Mouse (Mus musculus): ENCODE data around the gene Lefty1. TPM values are rescaled to one million over a fixed set of nuclear protein-coding genes. Genes with fewer than 3 reads are reported as not detected.
A peak's percentile ranks its signal among the peaks of the same experiment; 100 is the strongest.
"Not testable (repeated sequence)": the region's sequence is repeated elsewhere in the genome, so short reads cannot be mapped to it uniquely, and the experiment has no call there.

The Lefty1 gene
- polyA plus RNA-seq (2016; fragmentation: Nextera tagmentation; extraction: Ambion mirVana) = 0.60 and 0.67 TPM in 2 replicates

GRCm38 (mm10) chr1:180934467-180935419 is at the start of gene Lefty1:
Lefty1 (plus strand) TSS chr1:180935022.
- H3K36me3 ChIP-seq = no peaks in the 10 kb centered on the region

GRCm38 (mm10) chr1:180888556-180889042 is 46.2 kb upstream of the Lefty1 start:
- H3K9me3 ChIP-seq (replicated peaks) = no peaks in the 10 kb centered on the region
- WGBS = 9% methylated on average over 13 of the region's 13 CpGs
- no peak overlapping the region for H3K4me3 ChIP-seq
- H3K27ac ChIP-seq (replicated peaks) = no peak overlapping the region; the same call in 1 of the 2 replicates
- no peak for DNase-seq (ENCODE audit: low spot score)
- no peaks in the 10 kb centered on the region for H3K36me3 ChIP-seq
- peaks cover 18% of the 10 kb centered on the region for H3K4me1 ChIP-seq
- H3K27me3 ChIP-seq (ENCODE audit: low read depth, poor library complexity, severe bottlenecking) = peaks cover 54% of the 10 kb centered on the region

More at GRCm38 (mm10) chr1:180934467-180935419, at the start of gene Lefty1:
- H3K4me3 ChIP-seq = no peak within 1 kb of the TSS
- no peaks in the 10 kb centered on the region for H3K9me3 ChIP-seq (replicated peaks)
- peaks cover 38% of the 10 kb centered on the region for H3K4me1 ChIP-seq
- DNase-seq (ENCODE audit: low spot score) = no peak
- peaks cover 62% of the 10 kb centered on the region for H3K27me3 ChIP-seq (ENCODE audit: low read depth, poor library complexity, severe bottlenecking)
- WGBS = 12% methylated on average over 21 of the region's 21 CpGs
- no peak within 1 kb of the TSS for H3K27ac ChIP-seq (replicated peaks)

GRCm38 (mm10) chr1:180889172-180889571 is 45.6 kb upstream of the Lefty1 start:
- H3K27ac ChIP-seq (replicated peaks) = no peak overlapping the region
- DNase-seq (ENCODE audit: low spot score) = no peak
- no peak overlapping the region for H3K4me3 ChIP-seq
- WGBS = 30% methylated on average over 7 of the region's 7 CpGs
- peaks cover 60% of the 10 kb centered on the region for H3K27me3 ChIP-seq (ENCODE audit: low read depth, poor library complexity, severe bottlenecking)
- H3K9me3 ChIP-seq (replicated peaks) = no peaks in the 10 kb centered on the region
- no peaks in the 10 kb centered on the region for H3K36me3 ChIP-seq
- H3K4me1 ChIP-seq = peaks cover 18% of the 10 kb centered on the region

GRCm38 (mm10) chr1:180889841-180890240 is 45.0 kb upstream of the Lefty1 start:
- no peaks in the 10 kb centered on the region for H3K36me3 ChIP-seq
- DNase-seq (ENCODE audit: low spot score) = no peak
- H3K27ac ChIP-seq (replicated peaks) = no peak overlapping the region
- H3K27me3 ChIP-seq (ENCODE audit: low read depth, poor library complexity, severe bottlenecking) = peaks cover 67% of the 10 kb centered on the region
- H3K4me1 ChIP-seq = peaks cover 24% of the 10 kb centered on the region
- no peaks in the 10 kb centered on the region for H3K9me3 ChIP-seq (replicated peaks)
- WGBS = 36% methylated on average over 6 of the region's 6 CpGs
- H3K4me3 ChIP-seq = no peak overlapping the region

GRCm38 (mm10) chr1:180892808-180893207 is 42.0 kb upstream of the Lefty1 start, which contains the start of gene Lefty2:
Lefty2 (plus strand) TSS chr1:180893108.
- Histone ChIP-seq H3K4me1 (peaks cover 24% of the 10 kb centered on the region), H3K36me3 (no peaks in the 10 kb centered on the region), H3K4me3 (no peak within 1 kb of the TSS), H3K27me3 (ENCODE audit: low read depth, poor library complexity, severe bottlenecking) (peaks cover 67% of the 10 kb centered on the region), H3K27ac (replicated peaks) (no peak within 1 kb of the TSS), H3K9me3 (replicated peaks) (no peaks in the 10 kb centered on the region)
- DNase-seq (ENCODE audit: low spot score) = no peak
- 65% methylated on average over 10 of the region's 10 CpGs for WGBS

GRCm38 (mm10) chr1:180894088-180894987 is 40.5 kb upstream of the Lefty1 start:
- H3K27ac ChIP-seq (replicated peaks); H3K36me3 ChIP-seq; H3K9me3 ChIP-seq (replicated peaks); H3K4me1 ChIP-seq: not testable (repeated sequence)
- WGBS = 5% methylated on average over 51 of the region's 51 CpGs
- peaks cover 53% of the 10 kb centered on the region for H3K27me3 ChIP-seq (ENCODE audit: low read depth, poor library complexity, severe bottlenecking)
- peak; percentile 26 for DNase-seq (ENCODE audit: low spot score)
- peak overlapping the region; percentile 41 for H3K4me3 ChIP-seq

GRCm38 (mm10) chr1:180901107-180901506 is 33.7 kb upstream of the Lefty1 start:
- Histone ChIP-seq H3K36me3 (peaks cover 7% of the 10 kb centered on the region), H3K4me3 (no peak overlapping the region), H3K4me1 (peaks cover 19% of the 10 kb centered on the region), H3K27ac (replicated peaks) (no peak overlapping the region), H3K9me3 (replicated peaks) (no peaks in the 10 kb centered on the region), H3K27me3 (ENCODE audit: low read depth, poor library complexity, severe bottlenecking) (no peaks in the 10 kb centered on the region)
- under 1% methylated on average over 4 of the region's 4 CpGs for WGBS
- DNase-seq (ENCODE audit: low spot score) = no peak

GRCm38 (mm10) chr1:180902915-180903314 is 31.9 kb upstream of the Lefty1 start:
- H3K9me3 ChIP-seq (replicated peaks) = no peaks in the 10 kb centered on the region
- H3K4me3 ChIP-seq = no peak overlapping the region
- WGBS = 29% methylated on average over 5 of the region's 5 CpGs
- H3K4me1 ChIP-seq = peaks cover 26% of the 10 kb centered on the region
- no peaks in the 10 kb centered on the region for H3K27me3 ChIP-seq (ENCODE audit: low read depth, poor library complexity, severe bottlenecking)
- DNase-seq (ENCODE audit: low spot score) = no peak
- peaks cover 25% of the 10 kb centered on the region for H3K36me3 ChIP-seq
- no peak overlapping the region for H3K27ac ChIP-seq (replicated peaks)

GRCm38 (mm10) chr1:180903666-180904038 is 31.2 kb upstream of the Lefty1 start:
- Histone ChIP-seq H3K36me3 (peaks cover 32% of the 10 kb centered on the region), H3K4me3 (peak overlapping the region; percentile 96), H3K4me1 (peaks cover 26% of the 10 kb centered on the region), H3K27me3 (ENCODE audit: low read depth, poor library complexity, severe bottlenecking) (no peaks in the 10 kb centered on the region), H3K9me3 (replicated peaks) (no peaks in the 10 kb centered on the region), H3K27ac (replicated peaks) (peak overlapping the region; percentile 95)
- 43% methylated on average over 10 of the region's 10 CpGs for WGBS
- no peak for DNase-seq (ENCODE audit: low spot score)

- peak within 1 kb of the TSS; percentile 96 for H3K4me3 ChIP-seq
- H3K9me3 ChIP-seq (replicated peaks) = no peaks in the 10 kb centered on the region
- peak; percentile 95 for DNase-seq (ENCODE audit: low spot score)
- H3K27ac ChIP-seq (replicated peaks) = peak within 1 kb of the TSS; percentile 95
- H3K4me1 ChIP-seq = peaks cover 26% of the 10 kb centered on the region
- under 1% methylated on average over 52 of the region's 52 CpGs for WGBS
- H3K36me3 ChIP-seq = peaks cover 38% of the 10 kb centered on the region
- no peaks in the 10 kb centered on the region for H3K27me3 ChIP-seq (ENCODE audit: low read depth, poor library complexity, severe bottlenecking)
These were observed 30.6 kb upstream of the Lefty1 start, which contains the start of gene Pycr2 for GRCm38 (mm10) chr1:180904039-180904814. Pycr2 (plus strand) TSS chr1:180904293.

GRCm38 (mm10) chr1:180904815-180905080 is 30.1 kb upstream of the Lefty1 start:
- H3K4me3 ChIP-seq = peak overlapping the region; percentile 96
- peak overlapping the region; percentile 95 for H3K27ac ChIP-seq (replicated peaks)
- peaks cover 43% of the 10 kb centered on the region for H3K36me3 ChIP-seq
- H3K4me1 ChIP-seq = peaks cover 26% of the 10 kb centered on the region
- no peaks in the 10 kb centered on the region for H3K27me3 ChIP-seq (ENCODE audit: low read depth, poor library complexity, severe bottlenecking)
- WGBS = 6% methylated on average over 5 of the region's 5 CpGs
- no peak for DNase-seq (ENCODE audit: low spot score)
- no peaks in the 10 kb centered on the region for H3K9me3 ChIP-seq (replicated peaks)

GRCm38 (mm10) chr1:180905307-180905706 is 29.5 kb upstream of the Lefty1 start:
- H3K9me3 ChIP-seq (replicated peaks) = no peaks in the 10 kb centered on the region
- H3K36me3 ChIP-seq = peaks cover 43% of the 10 kb centered on the region
- peak overlapping the region; percentile 96 for H3K4me3 ChIP-seq
- H3K27ac ChIP-seq (replicated peaks) = peak overlapping the region; percentile 95; the same call in 1 of the 2 replicates
- 66% methylated on average over 6 of the region's 6 CpGs for WGBS
- H3K27me3 ChIP-seq (ENCODE audit: low read depth, poor library complexity, severe bottlenecking) = no peaks in the 10 kb centered on the region
- no peak for DNase-seq (ENCODE audit: low spot score)
- peaks cover 26% of the 10 kb centered on the region for H3K4me1 ChIP-seq
